Mouse (Mus musculus) small intestine, adult 2 months (tissue): Measurements from ENCODE around the gene Neu4.

Experiments
- CTCF ChIP-seq: fragments of 200-500 bp; IDR thresholded peaks from 2 replicates; pipeline ENCODE4 v1.5.1; 2012; ENCODE audit warnings: low read depth, mild to moderate bottlenecking, control low read depth, inconsistent platforms, low read length, moderate library complexity, mixed read lengths; ENCODE audit not compliant: insufficient replicate concordance, insufficient read length; ENCODE audit errors: extremely low read depth
- POLR2A ChIP-seq: fragments of 200-500 bp; IDR thresholded peaks from 2 replicates; pipeline ENCODE4 v1.6.1; 2012; ENCODE audit warnings: low read depth, mild to moderate bottlenecking, control low read depth, inconsistent platforms, low read length, moderate library complexity

DNA sequence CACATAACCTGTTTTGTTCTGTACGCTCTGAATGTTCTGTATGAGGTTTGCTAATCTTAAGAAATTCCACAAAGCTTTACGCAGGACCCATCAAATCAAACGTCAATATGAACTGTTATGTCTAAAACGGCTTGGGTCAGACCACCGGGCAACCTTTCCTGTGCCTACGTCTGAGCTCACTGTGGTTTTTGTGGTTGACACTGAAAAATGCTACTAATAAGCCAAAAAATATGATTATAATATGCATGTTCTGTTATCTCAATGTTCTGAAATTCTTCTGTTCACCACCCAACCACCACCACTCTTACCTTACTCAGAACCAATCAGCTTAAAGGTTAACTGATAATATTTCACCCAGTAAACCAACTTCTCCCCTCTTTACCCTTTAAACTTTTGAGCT, 54.5 kb downstream of the Neu4 start:
- no peak for TF ChIP-seq POLR2A
- TF ChIP-seq CTCF, result no peak
